Mouse (Mus musculus): ENCODE results near the gene Slco4a1.

Slco4a1 gene

GRCm38 (mm10) chr2:180455723-180456698, at the start of gene Slco4a1:
Gene Slco4a1, plus strand, starts transcription at chr2:180456245.
- DNase-seq (ENCODE audit: low spot score in 2 of 2) = peak; percentile 75 to 79

GRCm38 (mm10) chr2:180408410-180408809, 47.6 kb upstream of the Slco4a1 start:
- no peak for DNase-seq (ENCODE audit: low spot score in 2 of 2)

DNA sequence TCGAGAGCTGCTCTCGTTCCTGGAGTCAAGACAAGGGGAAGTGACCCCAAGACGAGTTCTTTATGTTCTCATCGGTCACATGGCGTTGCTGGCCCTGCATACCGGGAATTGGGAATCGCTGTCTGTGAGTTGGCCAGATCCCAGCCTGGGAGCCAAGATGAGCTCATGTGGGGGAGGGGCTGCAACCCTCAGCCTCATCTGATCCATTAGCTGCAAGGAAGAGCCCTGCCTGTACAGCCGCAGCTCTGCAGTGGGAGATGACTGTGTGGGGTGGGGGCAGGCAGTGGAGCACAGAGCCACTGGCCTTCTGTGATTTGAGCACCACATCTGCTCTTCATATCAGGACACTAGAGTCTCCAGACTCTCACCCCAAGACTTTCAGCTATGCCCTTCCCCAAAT, 45.6 kb upstream of the Slco4a1 start:
- no peak for DNase-seq (ENCODE audit: low spot score in 2 of 2)

GRCm38 (mm10) chr2:180411013-180411412, 45.0 kb upstream of the Slco4a1 start:
- DNase-seq (ENCODE audit: low spot score in 2 of 2) = no peak

DNA sequence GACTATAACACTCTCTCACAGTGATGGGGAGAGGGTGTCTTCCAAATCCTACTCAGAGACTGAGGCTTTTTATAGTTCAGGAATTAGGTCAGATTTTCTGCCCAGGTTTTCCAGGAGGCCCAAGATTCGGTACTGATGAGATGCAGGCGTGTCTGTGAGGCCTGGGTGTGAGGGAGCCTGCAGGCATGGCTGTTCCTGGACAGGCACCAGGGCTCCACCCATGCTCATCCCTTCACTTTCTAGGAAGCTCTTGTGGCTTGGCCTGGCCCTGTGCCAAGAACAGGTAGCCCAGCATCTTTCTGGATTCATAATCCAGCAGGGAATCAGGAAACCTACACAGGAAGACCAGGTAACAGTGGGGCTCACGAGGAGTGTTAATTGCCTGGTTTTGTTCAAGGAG, 40.4 kb upstream of the Slco4a1 start:
- no peak for DNase-seq (ENCODE audit: low spot score in 2 of 2)

DNA sequence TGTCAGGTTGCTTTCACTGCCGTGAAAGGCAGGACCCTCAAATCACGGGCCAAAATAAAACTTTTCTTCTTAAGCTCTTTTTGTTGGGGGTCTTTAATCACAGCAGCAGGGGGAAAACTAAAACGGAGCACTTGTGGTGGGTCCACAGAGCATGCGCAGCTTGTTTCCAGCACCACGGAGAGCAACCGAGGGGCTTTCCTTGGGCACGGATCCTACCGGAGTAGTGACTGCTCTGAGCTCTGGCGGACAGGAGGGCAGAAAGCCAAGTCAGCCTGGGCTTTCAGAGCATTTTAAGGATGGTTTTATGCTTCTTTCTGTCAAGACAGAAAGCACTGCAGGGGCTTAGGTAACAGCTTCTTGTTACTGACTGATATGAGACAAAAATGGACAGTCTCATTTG, 38.3 kb upstream of the Slco4a1 start:
- DNase-seq (ENCODE audit: low spot score in 2 of 2) = no peak

DNA sequence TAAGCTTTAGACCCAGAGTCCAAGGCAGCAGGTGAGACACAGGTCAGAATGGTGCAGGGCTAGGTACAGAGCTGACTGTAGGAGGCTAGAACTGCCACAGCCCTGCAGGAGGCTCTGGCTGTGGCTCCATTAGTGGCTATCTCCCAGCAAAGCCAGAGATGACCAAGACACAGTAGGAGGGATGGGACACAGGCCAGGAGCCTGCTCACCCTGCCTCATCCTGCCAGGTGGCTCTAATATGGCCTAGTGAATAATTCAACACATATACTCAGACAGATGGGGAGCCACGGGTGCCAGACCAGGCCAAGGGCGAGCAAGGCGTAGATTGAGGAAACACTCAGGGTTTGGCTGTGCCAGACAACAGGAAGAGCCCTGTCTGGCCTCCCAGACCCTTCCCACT, 35.4 kb upstream of the Slco4a1 start:
- DNase-seq (ENCODE audit: low spot score in 2 of 2) = no peak

- no peak for DNase-seq (ENCODE audit: low spot score in 2 of 2)
Measured at GRCm38 (mm10) chr2:180425115-180425514, 30.9 kb upstream of the Slco4a1 start.

DNA sequence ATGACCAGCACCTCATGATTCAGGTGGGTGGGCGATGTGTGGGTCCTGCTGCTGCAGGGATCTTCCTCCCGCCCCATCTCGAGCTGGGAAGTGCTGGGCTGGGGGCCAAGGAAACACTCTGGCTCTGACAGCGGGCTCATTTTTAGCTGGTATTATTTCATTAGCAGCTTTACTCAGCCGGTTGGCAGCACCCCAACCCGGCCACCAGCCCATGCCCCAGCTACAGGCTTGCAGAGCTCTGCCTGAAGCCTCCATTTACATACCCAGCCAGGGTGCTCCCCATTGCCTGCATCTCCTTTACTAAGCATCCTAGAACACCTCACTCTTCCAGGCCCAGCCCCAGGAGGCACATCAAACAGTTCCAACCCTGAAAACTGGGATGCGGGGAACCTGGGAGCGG, 29.0 kb upstream of the Slco4a1 start:
- DNase-seq (ENCODE audit: low spot score in 2 of 2) = peak; percentile 82 to 83

- no peak for DNase-seq (ENCODE audit: low spot score in 2 of 2)
Measured at GRCm38 (mm10) chr2:180428331-180428730, 27.7 kb upstream of the Slco4a1 start.

DNA sequence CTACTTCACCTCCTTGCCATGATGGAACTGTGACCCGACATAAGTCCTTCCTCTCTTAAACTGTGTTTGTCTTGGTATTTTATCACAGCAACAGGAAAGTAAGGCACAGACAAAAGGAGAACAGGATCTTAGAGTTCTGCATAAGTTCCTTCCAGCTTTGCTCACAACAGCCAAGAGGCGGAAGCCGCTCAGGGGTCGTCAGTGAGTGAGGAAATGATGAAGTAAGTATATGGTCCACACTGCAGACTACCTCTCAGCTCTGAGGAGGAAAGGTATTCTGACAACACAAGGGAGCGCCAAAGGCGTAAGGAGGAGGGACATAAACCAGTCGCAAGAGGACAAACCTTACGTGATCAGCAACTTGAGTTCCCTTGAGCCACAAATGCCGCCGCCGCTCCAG, 25.4 kb upstream of the Slco4a1 start:
- no peak for DNase-seq (ENCODE audit: low spot score in 2 of 2)

DNA sequence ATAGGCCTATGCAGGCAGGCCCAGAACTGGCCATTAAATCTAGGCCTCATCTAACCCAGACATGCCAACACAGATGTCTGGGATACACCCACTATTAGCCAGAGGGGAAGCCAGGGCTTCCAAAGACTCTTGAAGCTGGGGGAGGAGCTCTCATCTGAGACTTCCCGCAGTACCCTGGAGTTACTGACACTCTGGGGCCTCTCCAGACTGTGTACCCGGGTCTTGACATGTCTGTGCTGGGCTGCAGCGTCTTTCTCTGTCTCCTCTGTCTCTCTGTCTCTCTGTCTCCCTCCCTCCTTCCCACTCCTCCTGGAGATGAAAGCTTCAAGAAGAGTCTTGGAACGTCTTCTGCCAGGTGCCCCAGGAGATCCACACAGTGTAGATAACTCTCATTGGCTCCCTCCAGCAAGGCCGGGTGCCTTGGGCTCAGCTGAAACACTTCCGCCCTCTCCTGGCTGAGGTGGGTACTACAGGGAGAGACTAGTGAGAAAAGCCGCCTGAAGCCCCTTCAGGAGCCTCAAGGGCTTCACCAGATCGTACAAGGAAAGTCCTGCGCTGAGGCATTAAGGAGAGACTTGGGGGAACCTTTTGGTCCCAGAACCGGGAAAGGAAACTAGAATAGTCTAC, 23.9 kb upstream of the Slco4a1 start:
- peak; percentile 86 to 91 for DNase-seq (ENCODE audit: low spot score in 2 of 2)

DNA sequence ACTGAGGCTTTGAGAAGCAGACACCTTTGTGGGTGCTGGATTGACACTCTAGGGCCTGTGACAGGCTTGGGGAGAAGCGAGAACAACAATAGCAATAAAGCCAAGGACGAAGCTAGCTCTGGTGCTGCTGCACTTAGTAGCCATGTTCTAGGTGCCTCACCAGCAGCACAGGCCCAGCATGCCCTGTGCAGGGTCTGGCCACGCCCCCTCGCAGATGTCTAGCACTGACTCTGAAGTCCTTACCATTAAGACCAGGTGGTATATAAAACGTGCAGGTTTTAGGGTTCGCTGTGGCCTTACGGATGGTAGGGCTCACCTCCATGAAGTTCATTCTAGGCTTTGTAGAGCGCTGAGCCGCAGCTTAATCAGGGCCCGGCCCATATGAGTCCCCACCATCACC, 23.3 kb upstream of the Slco4a1 start:
- no peak for DNase-seq (ENCODE audit: low spot score in 2 of 2)

GRCm38 (mm10) chr2:180433350-180433749, 22.7 kb upstream of the Slco4a1 start:
- peak in 1 of 2 experiments; percentile 47 for DNase-seq (ENCODE audit: low spot score in 2 of 2)

DNA sequence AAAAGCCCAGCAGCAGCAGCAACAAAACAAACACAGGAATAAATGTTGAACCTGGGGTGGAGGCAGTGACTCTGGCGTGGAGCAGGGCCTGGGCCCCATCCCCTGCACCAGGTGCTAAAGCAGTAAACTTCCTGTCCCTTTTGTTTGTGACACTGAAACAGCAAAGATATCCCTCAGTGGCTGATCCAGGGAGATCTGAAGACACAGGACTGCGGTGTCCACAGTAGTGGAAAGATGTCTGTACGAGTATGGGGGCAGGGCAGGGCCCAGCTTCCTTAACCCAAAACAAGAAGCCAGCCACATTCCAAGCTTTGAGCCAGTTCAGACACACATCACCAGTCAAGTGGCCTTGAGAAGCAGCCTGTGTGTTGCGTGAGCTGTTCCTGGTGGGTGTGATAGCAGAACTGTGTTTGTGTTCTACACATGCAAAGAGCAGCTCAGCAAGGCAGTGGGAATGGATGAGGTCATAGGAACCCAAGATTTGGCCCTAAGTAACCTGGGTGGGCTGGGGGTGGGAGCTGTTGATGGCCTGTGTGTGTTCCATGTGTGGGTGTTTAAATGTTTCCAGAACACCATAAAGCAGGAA, 20.6 kb upstream of the Slco4a1 start:
- DNase-seq (ENCODE audit: low spot score in 2 of 2) = no peak

- no peak for DNase-seq (ENCODE audit: low spot score in 2 of 2)
Measured at GRCm38 (mm10) chr2:180437149-180437864, 18.7 kb upstream of the Slco4a1 start.

GRCm38 (mm10) chr2:180439791-180440190, 16.3 kb upstream of the Slco4a1 start:
- no peak for DNase-seq (ENCODE audit: low spot score in 2 of 2)

DNA sequence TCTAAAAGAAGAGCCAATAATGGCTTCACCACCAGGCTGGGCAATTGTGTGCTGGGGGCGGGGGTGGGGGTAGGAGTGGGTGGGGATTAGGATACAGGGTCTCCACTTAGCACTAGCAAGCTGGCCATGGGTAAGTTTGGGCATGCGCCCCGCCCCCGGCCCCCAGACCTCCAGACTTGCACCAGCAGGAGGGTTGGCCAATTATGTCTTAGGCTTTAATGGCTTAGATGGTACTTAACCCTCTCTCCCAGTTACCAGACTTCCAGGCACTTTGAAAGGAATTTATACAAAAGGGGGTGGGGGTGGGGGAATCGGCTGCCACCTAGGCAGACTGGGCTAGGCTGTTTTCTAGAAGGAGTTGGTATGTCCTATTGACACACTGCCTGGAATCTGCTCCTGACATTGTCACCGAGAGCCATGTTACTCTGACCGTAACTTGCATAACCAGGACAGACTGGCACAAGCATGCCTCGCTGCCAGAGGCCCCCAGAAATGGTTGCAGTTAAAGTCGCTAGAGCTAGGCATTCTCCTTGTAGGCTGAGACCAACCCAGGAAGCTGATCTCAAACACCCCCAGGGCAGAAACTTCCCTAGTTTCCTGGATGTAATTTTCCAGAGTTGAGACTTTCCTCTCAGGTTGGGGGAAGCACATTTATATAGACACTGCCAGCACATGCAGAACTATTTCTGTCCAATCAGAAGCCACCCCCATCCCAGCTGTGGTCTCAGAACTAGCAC, 15.3 kb upstream of the Slco4a1 start:
- DNase-seq (ENCODE audit: low spot score in 2 of 2) = no peak

DNA sequence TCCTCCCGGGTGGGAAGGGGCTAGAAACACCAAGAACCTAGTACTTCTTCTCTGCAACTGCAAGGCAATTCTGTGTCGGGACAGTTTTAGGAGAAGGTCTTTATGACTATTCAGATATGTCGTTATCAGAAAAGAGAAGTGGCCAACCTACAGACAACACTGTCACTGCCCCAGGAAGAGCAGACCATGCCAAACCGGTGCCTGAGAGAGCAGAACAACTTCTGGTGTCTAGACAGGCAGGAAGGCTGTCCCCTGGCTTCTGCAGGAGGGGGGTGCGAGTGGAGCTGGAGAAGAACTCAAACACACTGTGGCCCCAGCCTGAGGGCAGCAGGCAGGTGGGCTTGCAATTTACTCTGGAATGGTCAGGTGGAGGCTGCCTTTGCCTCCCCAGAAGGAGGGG, 14.0 kb upstream of the Slco4a1 start:
- DNase-seq (ENCODE audit: low spot score in 2 of 2) = no peak

GRCm38 (mm10) chr2:180443861-180444260, 12.2 kb upstream of the Slco4a1 start:
- no peak for DNase-seq (ENCODE audit: low spot score in 2 of 2)

Measured in right cerebral cortex, postnatal 10 days (tissue).